Mouse (Mus musculus) forebrain, embryonic 16.5 days (tissue): ENCODE measurements around the gene Gm27029. TPM values are rescaled to one million over a fixed set of nuclear protein-coding genes. Genes with fewer than 3 reads are reported as not detected.
"Not testable (repeated sequence)": the region's sequence is repeated elsewhere in the genome, so short reads cannot be mapped to it uniquely, and the experiment has no call there.

Source experiments
- ATAC-seq: fragments of 200-750 bp; cut with Nextera tagmentation; 2 replicates; pipeline ENCODE4 v1.8.0; 2017; ENCODE audit warnings: mild to moderate bottlenecking, moderate library complexity
- H3K27ac ChIP-seq: fragments of 300-500 bp; sonication (generic); 2 replicates; pipeline ENCODE4 v1.5.1; 2014; ENCODE audit warnings: low read length, control low read depth
- H3K27me3 ChIP-seq: fragments of 300-500 bp; sonication (generic); replicated peaks from 2 replicates; pipeline ENCODE4 v1.6.1; 2014; ENCODE audit warnings: low read length; ENCODE audit not compliant: control insufficient read depth, insufficient read depth
- H3K36me3 ChIP-seq: fragments of 300-500 bp; sonication (generic); 2 replicates; pipeline ENCODE4 v1.6.1; 2014; ENCODE audit not compliant: control insufficient read depth, insufficient read depth
- H3K4me1 ChIP-seq: fragments of 300-500 bp; sonication (generic); replicated peaks from 2 replicates; pipeline ENCODE4 v1.6.1; 2014; ENCODE audit warnings: low read length; ENCODE audit not compliant: control insufficient read depth, insufficient read depth
- H3K4me2 ChIP-seq: fragments of 300-500 bp; sonication (generic); 2 replicates; pipeline ENCODE4 v1.6.1; 2014; ENCODE audit warnings: mild to moderate bottlenecking, low read length, control low read depth
- H3K4me3 ChIP-seq: fragments of 300-500 bp; sonication (generic); replicated peaks from 2 replicates; pipeline ENCODE4 v1.5.1; 2014; ENCODE audit warnings: mild to moderate bottlenecking, low read length, control low read depth
- H3K9ac ChIP-seq: fragments of 300-500 bp; sonication (generic); replicated peaks from 2 replicates; pipeline ENCODE4 v1.6.1; 2014; ENCODE audit warnings: low read depth, low read length, control low read depth
- H3K9me3 ChIP-seq: fragments of 300-500 bp; sonication (generic); 2 replicates; pipeline ENCODE4 v1.6.1; 2016; ENCODE audit warnings: low read length; ENCODE audit not compliant: control insufficient read depth
- WGBS: fragments of 180-500 bp; shearing (Covaris S2); extraction: QIAGEN DNeasy Blood & Tissue Kit; methylation state at CpG from one replicate; pipeline ENCODE4 v1.1.7; 2014; 5-methylcytosine and 5-hydroxymethylcytosine counted together
- polyA plus RNA-seq: library from polyadenylated mRNA; unstranded; fragments of >200 nt; fragmentation: Nextera tagmentation; extraction: Ambion mirVana; gene quantifications from 2 replicates; pipeline ENCODE4 v1.2.1, GENCODE M21; 2015

Gm27029 gene
- polyA plus RNA-seq, 1 experiment from 2014 or later: 7.7 TPM

GRCm38 (mm10) chr11:101448899-101449298, 24.3 kb upstream of the Gm27029 start:
- Histone ChIP-seq H3K4me2 (no peak overlapping the region), H3K27me3 (no peaks in the 10 kb centered on the region), H3K36me3 (peaks cover 7% of the 10 kb centered on the region; the same call in 1 of the 2 replicates), H3K4me1 (0 out of 2 replicates have a peak, but pooled peaks cover 1% of the 10 kb centered on the region), H3K4me3 (no peak overlapping the region), H3K27ac (no peak overlapping the region), H3K9ac (no peak overlapping the region), H3K9me3 (no peaks in the 10 kb centered on the region)
- no peak for ATAC-seq
- WGBS: 82% methylated on average over 4 of the region's 4 CpGs

GRCm38 (mm10) chr11:101448274-101448746, 23.7 kb upstream of the Gm27029 start, which contains the start of gene Ifi35:
Ifi35 (plus strand) TSS chr11:101448407.
- ATAC-seq: no peak
- Histone ChIP-seq H3K9ac (no peak within 1 kb of the TSS; the same call in 1 of the 2 replicates), H3K4me2 (no peak within 1 kb of the TSS), H3K4me1 (peaks cover 7% of the 10 kb centered on the region), H3K9me3 (no peaks in the 10 kb centered on the region), H3K36me3 (peaks cover 10% of the 10 kb centered on the region; the same call in 1 of the 2 replicates), H3K4me3 (no peak within 1 kb of the TSS), H3K27me3 (no peaks in the 10 kb centered on the region), H3K27ac (no peak within 1 kb of the TSS)
- WGBS: 40% methylated on average over 10 of the region's 10 CpGs

GRCm38 (mm10) chr11:101447786-101448185, 23.2 kb upstream of the Gm27029 start:
- H3K9ac ChIP-seq: no peak overlapping the region
- no peak overlapping the region for H3K27ac ChIP-seq
- no peak overlapping the region for H3K4me2 ChIP-seq
- H3K27me3 ChIP-seq: no peaks in the 10 kb centered on the region
- ATAC-seq: no peak
- no peak overlapping the region for H3K4me3 ChIP-seq
- H3K4me1 ChIP-seq: peaks cover 12% of the 10 kb centered on the region
- H3K9me3 ChIP-seq: no peaks in the 10 kb centered on the region
- peaks cover 10% of the 10 kb centered on the region; the same call in 1 of the 2 replicates for H3K36me3 ChIP-seq
- 93% methylated on average over 5 of the region's 5 CpGs for WGBS

GRCm38 (mm10) chr11:101446860-101447259, 22.3 kb upstream of the Gm27029 start:
- not testable (repeated sequence) for H3K27ac ChIP-seq, H3K9me3 ChIP-seq, H3K9ac ChIP-seq, H3K27me3 ChIP-seq, H3K4me2 ChIP-seq, H3K4me3 ChIP-seq, ATAC-seq, H3K36me3 ChIP-seq
- WGBS: 91% methylated on average over 8 of the region's 8 CpGs
- peaks cover 12% of the 10 kb centered on the region for H3K4me1 ChIP-seq

- Histone ChIP-seq H3K9me3 (no peaks in the 10 kb centered on the region), H3K36me3 (peaks cover 10% of the 10 kb centered on the region; the same call in 1 of the 2 replicates), H3K9ac (no peak overlapping the region), H3K4me3 (no peak overlapping the region), H3K27me3 (no peaks in the 10 kb centered on the region), H3K27ac (no peak overlapping the region), H3K4me1 (peaks cover 12% of the 10 kb centered on the region), H3K4me2 (no peak overlapping the region)
- WGBS: 93% methylated on average over 1 of the region's 1 CpGs
- no peak for ATAC-seq
Observed at GRCm38 (mm10) chr11:101446319-101446718, 21.7 kb upstream of the Gm27029 start.

GRCm38 (mm10) chr11:101442760-101443159, 18.2 kb upstream of the Gm27029 start:
- H3K4me2 ChIP-seq: peak overlapping the region; percentile 98
- H3K9ac ChIP-seq: peak overlapping the region; percentile 92
- peak overlapping the region; percentile 88 for H3K4me3 ChIP-seq
- WGBS: under 1% methylated on average over 14 of the region's 14 CpGs
- no peaks in the 10 kb centered on the region for H3K9me3 ChIP-seq
- ATAC-seq: no peak
- peaks cover 12% of the 10 kb centered on the region for H3K4me1 ChIP-seq
- H3K27ac ChIP-seq: peak overlapping the region; percentile 79
- H3K27me3 ChIP-seq: no peaks in the 10 kb centered on the region
- H3K36me3 ChIP-seq: peaks cover 10% of the 10 kb centered on the region; the same call in 1 of the 2 replicates

GRCm38 (mm10) chr11:101442127-101442693, 17.6 kb upstream of the Gm27029 start, which contains the start of gene Rpl27:
Rpl27 (plus strand) TSS chr11:101442298.
- no peaks in the 10 kb centered on the region for H3K27me3 ChIP-seq
- peak within 1 kb of the TSS; percentile 88 for H3K4me3 ChIP-seq
- H3K27ac ChIP-seq: peak within 1 kb of the TSS; percentile 79
- H3K4me1 ChIP-seq: peaks cover 12% of the 10 kb centered on the region
- H3K36me3 ChIP-seq: peaks cover 10% of the 10 kb centered on the region; the same call in 1 of the 2 replicates
- H3K9me3 ChIP-seq: no peaks in the 10 kb centered on the region
- ATAC-seq: peak; percentile 99
- peak within 1 kb of the TSS; percentile 92 for H3K9ac ChIP-seq
- peak within 1 kb of the TSS; percentile 98 for H3K4me2 ChIP-seq
- WGBS: under 1% methylated on average over 42 of the region's 42 CpGs

GRCm38 (mm10) chr11:101441450-101442126, 17.0 kb upstream of the Gm27029 start:
- 35% methylated on average over 14 of the region's 15 CpGs for WGBS
- Histone ChIP-seq H3K4me1 (peaks cover 12% of the 10 kb centered on the region), H3K4me3 (peak overlapping the region; percentile 27), H3K4me2 (peak overlapping the region; percentile 32)
- H3K27me3 ChIP-seq, H3K36me3 ChIP-seq, H3K9ac ChIP-seq, ATAC-seq, H3K9me3 ChIP-seq, H3K27ac ChIP-seq: not testable (repeated sequence)

- H3K4me3 ChIP-seq, H3K27ac ChIP-seq, ATAC-seq, H3K4me1 ChIP-seq, H3K36me3 ChIP-seq, H3K9ac ChIP-seq, H3K27me3 ChIP-seq, H3K9me3 ChIP-seq, H3K4me2 ChIP-seq: not testable (repeated sequence)
- WGBS: 66% methylated on average over 3 of the region's 3 CpGs
Observed at GRCm38 (mm10) chr11:101438006-101438405, 13.4 kb upstream of the Gm27029 start.
